Mouse (Mus musculus) brain, embryonic 14.5 days (tissue): ENCODE measurements around the gene Tmx1.

Experiments used
- CTCF ChIP-seq: fragments of 200-500 bp; IDR thresholded peaks from 2 replicates; pipeline ENCODE4 v1.5.1; 2012; ENCODE audit warnings: inconsistent platforms, mild to moderate bottlenecking, moderate library complexity, borderline replicate concordance; ENCODE audit not compliant: insufficient read depth, insufficient read length; ENCODE audit errors: extremely low read depth
- POLR2A ChIP-seq: fragments of 200-500 bp; IDR thresholded peaks from 2 replicates; pipeline ENCODE4 v1.6.1; 2012; ENCODE audit warnings: mild to moderate bottlenecking, inconsistent platforms, borderline replicate concordance; ENCODE audit not compliant: poor library complexity, insufficient read depth, insufficient read length, severe bottlenecking; ENCODE audit errors: extremely low read depth

GRCm38 (mm10) chr12:70449961-70450360 is 2.9 kb upstream of the Tmx1 start:
- TF ChIP-seq POLR2A (no peak), CTCF (no peak)
